ENCODE assay signal across 9 mouse cellular contexts in the genomic region with DNA sequence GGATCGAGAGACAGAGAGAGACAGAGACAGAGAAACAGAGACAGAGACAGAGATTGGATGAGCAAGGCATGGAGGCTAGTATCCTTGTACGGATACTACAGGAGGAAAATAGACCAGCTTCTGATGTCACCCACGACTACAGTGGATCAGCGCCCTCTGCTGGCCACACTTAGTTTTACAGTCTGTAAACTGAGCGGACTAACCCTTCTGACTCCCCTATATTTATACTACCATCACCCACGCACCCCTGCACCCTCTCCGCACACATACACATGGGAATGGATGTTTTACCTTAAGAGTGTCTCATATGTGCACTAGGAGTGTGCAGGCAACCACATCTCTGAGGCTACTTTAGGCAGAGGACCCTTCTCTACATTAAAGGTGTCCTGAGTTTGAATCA. TPM values are rescaled to one million over a fixed set of nuclear protein-coding genes. Genes with fewer than 3 reads are reported as not detected.
DNase-seq lines count a peak whose midpoint lies in the region; ATAC-seq and TF ChIP-seq lines count a peak whose summit lies in the region.
"Had no signal": no experiment of that assay in that cellular context is flagged by ENCODE, and none has a peak within 500 bp of the region (broad histone marks: within the 10 kb centered on the region; RNA-seq: fewer than 3 reads in every experiment).

No protein-coding gene starts in this region.

- H3K4me1 ChIP-seq in kidney, adult 2 months (ENCODE audit: control insufficient read depth, insufficient read depth, low read length): no peaks in the 10 kb centered on the region
- H3K4me1 ChIP-seq in hindbrain, embryonic 12.5 days: no peaks in the 10 kb centered on the region

- DNase-seq in kidney, adult 2 months: peak; percentile 51
- DNase-seq in kidney, adult 11 months: no peak
- peak; percentile 63 to 68 for DNase-seq in adrenal gland, postnatal 36 days
- peak; percentile 66 for DNase-seq in embryo, embryonic 9.5 days (ENCODE audit: extremely low spot score)
- DNase-seq in left cerebral cortex, postnatal 10 days (ENCODE audit: extremely low spot score in 1 of 2, low spot score in 2 of 2): peak; percentile 54 to 65
- peak; percentile 32 for DNase-seq in naive thymus-derived CD4-positive, alpha-beta T cell, adult 2 months (ENCODE audit: low read depth)
- peak; percentile 22 for DNase-seq in thymus, postnatal 0 days (ENCODE audit: low spot score)

- no peak overlapping the region for H3K27ac ChIP-seq in kidney, adult 2 months (ENCODE audit: insufficient read depth, low read depth, low read length)
- no peak overlapping the region for H3K27ac ChIP-seq in hindbrain, embryonic 12.5 days

- no peak overlapping the region for H3K4me3 ChIP-seq in kidney, adult 2 months (ENCODE audit: insufficient read depth, low read depth, low read length)
- H3K4me3 ChIP-seq in hindbrain, embryonic 12.5 days: no peak overlapping the region
- H3K4me3 ChIP-seq: erythroblast, embryonic 14.5 days had no signal

- H3K9ac ChIP-seq in hindbrain, embryonic 12.5 days: no peak overlapping the region

- 0 out of 2 replicates have a peak, but pooled peaks have one; percentile 40 for ATAC-seq in hindbrain, embryonic 12.5 days (ENCODE audit: low FRiP score)

- no peak for TF ChIP-seq POLR2A in kidney, adult 2 months (IDR thresholded peaks at IDR 0.05; ENCODE audit: low read depth, low read length)

- H3K36me3 ChIP-seq in kidney, adult 2 months (ENCODE audit: control insufficient read depth, insufficient read depth, low read length): no peaks in the 10 kb centered on the region
- H3K36me3 ChIP-seq in hindbrain, embryonic 12.5 days: no peaks in the 10 kb centered on the region

- H3K9me3 ChIP-seq in hindbrain, embryonic 12.5 days (replicated peaks): no peaks in the 10 kb centered on the region

- WGBS in kidney, adult 2 months: 12% methylated on average over 7 of the region's 7 CpGs
- 16% methylated on average over 7 of the region's 7 CpGs for WGBS in hindbrain, embryonic 12.5 days

- H3K4me2 ChIP-seq in hindbrain, embryonic 12.5 days (replicated peaks): no peak overlapping the region

- TF ChIP-seq CTCF in kidney, adult 2 months (conservative IDR thresholded peaks at IDR 0.05; ENCODE audit: insufficient read depth, insufficient read length, low read depth, low read length): peak; percentile 80

- H3K27me3 ChIP-seq in kidney, adult 2 months (replicated peaks; ENCODE audit: control insufficient read depth, insufficient read depth, low read length): no peaks in the 10 kb centered on the region
- H3K27me3 ChIP-seq in hindbrain, embryonic 12.5 days: no peaks in the 10 kb centered on the region

- intact Hi-C loops in left cerebral cortex, postnatal 10 days (cut with DNase I): no loop called here

RNA-seq across cellular contexts. Expression of a gene that starts 12.4 kb away (rescaled TPM):
- polyA plus RNA-seq in kidney, adult 2 months (2012; rRNA removed): 0.29 and 0.55 TPM in 2 replicates
- total RNA-seq in adrenal gland, postnatal 36 days (2021): 1 to 10 TPM; 6.9 to 7.9 TPM
- polyA plus RNA-seq in hindbrain, embryonic 12.5 days (2016; fragmentation: Nextera tagmentation; extraction: Ambion mirVana): 5.7 and 6.7 TPM in 2 replicates
- total RNA-seq in left cerebral cortex, postnatal 10 days (2021): under 1 TPM; 0.18 to 0.51 TPM
- polyA plus RNA-seq in thymus, postnatal 0 days (2015; fragmentation: Nextera tagmentation; extraction: Ambion mirVana): not detected in 2 replicates

RNA-seq across cellular contexts. Expression of a gene that starts 57.0 kb away (rescaled TPM):
- 5.3 and 5.8 TPM in 2 replicates for polyA plus RNA-seq in kidney, adult 2 months (2012; rRNA removed)
- not detected for total RNA-seq in adrenal gland, postnatal 36 days (2021)
- not detected in 2 replicates for polyA plus RNA-seq in hindbrain, embryonic 12.5 days (2016; fragmentation: Nextera tagmentation; extraction: Ambion mirVana)
- not detected for total RNA-seq in left cerebral cortex, postnatal 10 days (2021)
- polyA plus RNA-seq in thymus, postnatal 0 days (2015; fragmentation: Nextera tagmentation; extraction: Ambion mirVana): 0.23 TPM in 1 of 2 replicates, not detected in the other
- polyA plus RNA-seq: erythroblast, embryonic 14.5 days had no signal
